In genomic region chr8:87049746-87050145, GRCm38 (mm10) we compare ENCODE assay signal across 18 mouse cellular contexts.
DNase-seq lines count a peak whose midpoint lies in the region; ATAC-seq and TF ChIP-seq lines count a peak whose summit lies in the region.
"Had no signal": no experiment of that assay in that cellular context is flagged by ENCODE, and none has a peak within 500 bp of the region (broad histone marks: within the 10 kb centered on the region; RNA-seq: fewer than 3 reads in every experiment).

No protein-coding gene starts in this region.

- no peak overlapping the region for H3K27ac ChIP-seq in forebrain, postnatal 0 days (ENCODE audit: low read depth, low read length)
- H3K27ac ChIP-seq in forebrain, embryonic 11.5 days (ENCODE audit: low read depth, low read length): no peak overlapping the region
- H3K27ac ChIP-seq in cerebellum, adult 2 months (ENCODE audit: insufficient read depth, low read length): no peak overlapping the region
- H3K27ac ChIP-seq in heart, adult 2 months: no peak overlapping the region
- H3K27ac ChIP-seq: heart, embryonic 13.5 days; midbrain, embryonic 10.5 days had no signal

- H3K4me1 ChIP-seq in forebrain, postnatal 0 days (ENCODE audit: insufficient read depth): no peaks in the 10 kb centered on the region
- no peaks in the 10 kb centered on the region for H3K4me1 ChIP-seq in forebrain, embryonic 11.5 days (replicated peaks; ENCODE audit: control insufficient read depth, insufficient read depth, low read length)
- 0 out of 2 replicates have a peak, but pooled peaks cover 3% of the 10 kb centered on the region for H3K4me1 ChIP-seq in cerebellum, adult 2 months (ENCODE audit: control insufficient read depth, insufficient read depth, low read length)
- no peaks in the 10 kb centered on the region for H3K4me1 ChIP-seq in heart, adult 2 months (ENCODE audit: control insufficient read depth, insufficient read depth, low read length)
- H3K4me1 ChIP-seq: heart, embryonic 13.5 days; midbrain, embryonic 10.5 days had no signal

- DNase-seq in forebrain, postnatal 0 days: peak; percentile 38
- no peak for DNase-seq in forebrain, embryonic 11.5 days (ENCODE audit: low spot score)
- DNase-seq in NIH3T3 (ENCODE audit: low read depth): peak; percentile 62
- peak; percentile 62 to 80 for DNase-seq in cerebellum, adult 2 months
- DNase-seq in fibroblast of lung, adult 2 months (ENCODE audit: low read depth): peak; percentile 20
- DNase-seq in adrenal gland, adult 18-20 months (ENCODE audit: low spot score in 2 of 2): no peak
- DNase-seq in heart, adult 2 months: no peak
- DNase-seq in B cell, adult 2 months: no peak
- DNase-seq: adrenal gland, adult 8-10 months; embryo, embryonic 11 days; heart, postnatal 4 days; kidney, adult 8-10 months; kidney, postnatal 25 days; layer of hippocampus, adult 9-11 months; thymus, postnatal 14 days had no signal

- H3K4me3 ChIP-seq in forebrain, postnatal 0 days (ENCODE audit: low read depth, low read length): no peak overlapping the region
- no peak overlapping the region for H3K4me3 ChIP-seq in forebrain, embryonic 11.5 days (ENCODE audit: low read depth, low read length)
- no peak overlapping the region for H3K4me3 ChIP-seq in cerebellum, adult 2 months (replicated peaks; ENCODE audit: insufficient read depth, low read depth, low read length)
- no peak overlapping the region for H3K4me3 ChIP-seq in heart, adult 2 months
- H3K4me3 ChIP-seq: heart, embryonic 13.5 days; midbrain, embryonic 10.5 days had no signal

- no peak overlapping the region for H3K4me2 ChIP-seq in forebrain, postnatal 0 days (ENCODE audit: low read depth)
- H3K4me2 ChIP-seq in forebrain, embryonic 11.5 days (ENCODE audit: low read depth, low read length, severe bottlenecking): no peak overlapping the region
- H3K4me2 ChIP-seq: heart, embryonic 13.5 days had no signal

- H3K27me3 ChIP-seq in forebrain, postnatal 0 days (ENCODE audit: insufficient read depth, low read length): no peaks in the 10 kb centered on the region
- H3K27me3 ChIP-seq in forebrain, embryonic 11.5 days (ENCODE audit: control insufficient read depth, insufficient read depth, low read length): no peaks in the 10 kb centered on the region
- H3K27me3 ChIP-seq in cerebellum, adult 2 months (ENCODE audit: control insufficient read depth, insufficient read depth, low read length): no peaks in the 10 kb centered on the region
- H3K27me3 ChIP-seq in heart, adult 2 months (ENCODE audit: control insufficient read depth, insufficient read depth, low read length): no peaks in the 10 kb centered on the region
- H3K27me3 ChIP-seq: heart, embryonic 13.5 days had no signal

- no peak for TF ChIP-seq CTCF in forebrain, postnatal 0 days (IDR thresholded peaks at IDR 0.05; ENCODE audit: low read depth)
- TF ChIP-seq CTCF in cerebellum, adult 2 months (IDR thresholded peaks at IDR 0.05; ENCODE audit: borderline replicate concordance, insufficient read depth, low read depth, low read length): no peak
- TF ChIP-seq CTCF in heart, adult 2 months (IDR thresholded peaks at IDR 0.05): no peak

- WGBS in forebrain, postnatal 0 days: 42% methylated on average over 3 of the region's 3 CpGs
- 86% methylated on average over 3 of the region's 3 CpGs for WGBS in forebrain, embryonic 11.5 days
- WGBS in cerebellum, adult 2 months: 5% methylated on average over 3 of the region's 3 CpGs
- WGBS in heart, adult 2 months: 21% methylated on average over 3 of the region's 3 CpGs

- intact Hi-C loops in heart, adult 2 months (cut with DNase I): no loop called here

- H3K9ac ChIP-seq in forebrain, postnatal 0 days: no peak overlapping the region
- no peak overlapping the region for H3K9ac ChIP-seq in forebrain, embryonic 11.5 days (ENCODE audit: low read length)
- no peak overlapping the region for H3K9ac ChIP-seq in heart, adult 2 months (ENCODE audit: low read depth, low read length)
- H3K9ac ChIP-seq: heart, embryonic 13.5 days had no signal

- no peak for TF ChIP-seq EP300 in heart, adult 2 months (IDR thresholded peaks at IDR 0.05; ENCODE audit: insufficient read depth, low read depth, low read length)

- H3K36me3 ChIP-seq in forebrain, postnatal 0 days (ENCODE audit: insufficient read depth): no peaks in the 10 kb centered on the region
- H3K36me3 ChIP-seq in forebrain, embryonic 11.5 days (ENCODE audit: control insufficient read depth, insufficient read depth, low read length): no peaks in the 10 kb centered on the region
- H3K36me3 ChIP-seq in heart, adult 2 months (ENCODE audit: control insufficient read depth, insufficient read depth, low read length): no peaks in the 10 kb centered on the region
- H3K36me3 ChIP-seq: heart, embryonic 13.5 days; midbrain, embryonic 10.5 days had no signal

- no peaks in the 10 kb centered on the region for H3K79me2 ChIP-seq in heart, adult 2 months (replicated peaks; ENCODE audit: control insufficient read depth, insufficient read depth, low read length)

- ATAC-seq in forebrain, postnatal 0 days: no peak; the same call in 1 of the 2 replicates
- ATAC-seq in forebrain, embryonic 11.5 days (replicated peaks; ENCODE audit: low FRiP score): no peak
- ATAC-seq: forebrain, embryonic 16.5 days had no signal

- H3K9me3 ChIP-seq in forebrain, postnatal 0 days (ENCODE audit: low read length): no peaks in the 10 kb centered on the region
- no peaks in the 10 kb centered on the region for H3K9me3 ChIP-seq in forebrain, embryonic 11.5 days (ENCODE audit: control insufficient read depth, low read length)

- TF ChIP-seq POLR2A in cerebellum, adult 2 months (IDR thresholded peaks at IDR 0.05; ENCODE audit: borderline replicate concordance, insufficient read depth, low read length): no peak
- TF ChIP-seq POLR2A in heart, adult 2 months (IDR thresholded peaks at IDR 0.05; ENCODE audit: insufficient read depth, low read depth, low read length): no peak

Comparison
In these comparisons a context has a peak if more than half of its experiments do, and no peak if none do; other contexts are left out.
1. DNase-seq: peak in forebrain, postnatal 0 days (single experiment), NIH3T3 (single experiment), cerebellum, adult 2 months (2 of 2) and fibroblast of lung, adult 2 months (single experiment); none in forebrain, embryonic 11.5 days (single experiment), adrenal gland, adult 18-20 months (0 of 2), heart, adult 2 months (0 of 2) and B cell, adult 2 months (0 of 2).